Mouse (Mus musculus): ENCODE data around the gene Tmem107. TPM values are rescaled to one million over a fixed set of nuclear protein-coding genes. Genes with fewer than 3 reads are reported as not detected.

Gene Tmem107
- polyA plus RNA-seq, 1 experiment from 2014 or later: 60.8 TPM

GRCm38 (mm10) chr11:69070093-69070492, 513 bp upstream of the Tmem107 start:
- under 1% methylated on average over 13 of the region's 13 CpGs for WGBS
- Histone ChIP-seq H3K4me1 (peaks cover 53% of the 10 kb centered on the region), H3K4me3 (replicated peaks) (peak overlapping the region; percentile 60), H3K9me3 (replicated peaks) (no peaks in the 10 kb centered on the region), H3K27me3 (no peaks in the 10 kb centered on the region), H3K9ac (peak overlapping the region; percentile 67), H3K36me3 (no peaks in the 10 kb centered on the region), H3K4me2 (peak overlapping the region; percentile 82), H3K27ac (peak overlapping the region; percentile 96)
- 0 out of 2 replicates have a peak, but pooled peaks have one; percentile 7 for ATAC-seq (replicated peaks; ENCODE audit: low FRiP score)

- peak overlapping the region; percentile 82 for H3K4me2 ChIP-seq
- no peaks in the 10 kb centered on the region for H3K9me3 ChIP-seq (replicated peaks)
- peak overlapping the region; percentile 67 for H3K9ac ChIP-seq
- peaks cover 45% of the 10 kb centered on the region for H3K4me1 ChIP-seq
- H3K36me3 ChIP-seq: no peaks in the 10 kb centered on the region
- no peak for ATAC-seq (replicated peaks; ENCODE audit: low FRiP score)
- 24% methylated on average over 9 of the region's 9 CpGs for WGBS
- no peaks in the 10 kb centered on the region for H3K27me3 ChIP-seq
- peak overlapping the region; percentile 96 for H3K27ac ChIP-seq
- H3K4me3 ChIP-seq (replicated peaks): peak overlapping the region; percentile 60
Observed at GRCm38 (mm10) chr11:69071262-69071661, 656 bp downstream of the Tmem107 start.

GRCm38 (mm10) chr11:69072234-69072633, 1.6 kb downstream of the Tmem107 start:
- H3K27ac ChIP-seq: peak overlapping the region; percentile 95
- H3K4me1 ChIP-seq: peaks cover 37% of the 10 kb centered on the region
- H3K9ac ChIP-seq: peak overlapping the region; percentile 42; the same call in 1 of the 2 replicates
- no peak for ATAC-seq (replicated peaks; ENCODE audit: low FRiP score)
- no peaks in the 10 kb centered on the region for H3K36me3 ChIP-seq
- peak overlapping the region; percentile 39; the same call in 1 of the 2 replicates for H3K4me3 ChIP-seq (replicated peaks)
- WGBS: 87% methylated on average over 11 of the region's 11 CpGs
- peak overlapping the region; percentile 82 for H3K4me2 ChIP-seq
- no peaks in the 10 kb centered on the region for H3K27me3 ChIP-seq
- H3K9me3 ChIP-seq (replicated peaks): no peaks in the 10 kb centered on the region

- 10% methylated on average over 8 of the region's 9 CpGs for WGBS
Observed at GRCm38 (mm10) chr11:69072666-69073064, 2.1 kb downstream of the Tmem107 start.

GRCm38 (mm10) chr11:69073065-69073888, 2.7 kb downstream of the Tmem107 start:
- H3K27ac ChIP-seq: peak overlapping the region; percentile 95
- peak overlapping the region; percentile 42 for H3K9ac ChIP-seq
- peak; percentile 73 for ATAC-seq (replicated peaks; ENCODE audit: low FRiP score)
- no peaks in the 10 kb centered on the region for H3K27me3 ChIP-seq
- peak overlapping the region; percentile 82 for H3K4me2 ChIP-seq
- H3K4me3 ChIP-seq (replicated peaks): peak overlapping the region; percentile 39
- H3K4me1 ChIP-seq: peaks cover 33% of the 10 kb centered on the region
- H3K9me3 ChIP-seq (replicated peaks): no peaks in the 10 kb centered on the region
- under 1% methylated on average over 14 of the region's 14 CpGs for WGBS
- H3K36me3 ChIP-seq: no peaks in the 10 kb centered on the region

More at GRCm38 (mm10) chr11:69072666-69073064, 2.1 kb downstream of the Tmem107 start:
- Histone ChIP-seq H3K9me3 (replicated peaks) (no peaks in the 10 kb centered on the region), H3K4me3 (replicated peaks) (peak overlapping the region; percentile 39), H3K4me1 (peaks cover 33% of the 10 kb centered on the region), H3K27ac (peak overlapping the region; percentile 95), H3K36me3 (no peaks in the 10 kb centered on the region), H3K27me3 (no peaks in the 10 kb centered on the region), H3K9ac (peak overlapping the region; percentile 42), H3K4me2 (peak overlapping the region; percentile 82)
- no peak for ATAC-seq (replicated peaks; ENCODE audit: low FRiP score)

GRCm38 (mm10) chr11:69073951-69074775, 3.6 kb downstream of the Tmem107 start:
- Histone ChIP-seq H3K4me3 (replicated peaks) (no peak overlapping the region), H3K9ac (no peak overlapping the region), H3K4me1 (peaks cover 40% of the 10 kb centered on the region), H3K27me3 (no peaks in the 10 kb centered on the region), H3K27ac (peak overlapping the region; percentile 95), H3K36me3 (no peaks in the 10 kb centered on the region), H3K4me2 (peak overlapping the region; percentile 82), H3K9me3 (replicated peaks) (no peaks in the 10 kb centered on the region)
- no peak for ATAC-seq (replicated peaks; ENCODE audit: low FRiP score)
- 35% methylated on average over 6 of the region's 6 CpGs for WGBS

GRCm38 (mm10) chr11:69074776-69075069, 4.1 kb downstream of the Tmem107 start:
- Histone ChIP-seq H3K9me3 (replicated peaks) (no peaks in the 10 kb centered on the region), H3K27me3 (no peaks in the 10 kb centered on the region), H3K27ac (peak overlapping the region; percentile 95), H3K36me3 (no peaks in the 10 kb centered on the region), H3K4me1 (peaks cover 39% of the 10 kb centered on the region), H3K9ac (no peak overlapping the region), H3K4me2 (no peak overlapping the region), H3K4me3 (replicated peaks) (no peak overlapping the region)
- no peak for ATAC-seq (replicated peaks; ENCODE audit: low FRiP score)
- WGBS: 59% methylated on average over 2 of the region's 2 CpGs

GRCm38 (mm10) chr11:69075764-69076479, 5.3 kb downstream of the Tmem107 start:
- Histone ChIP-seq H3K27me3 (no peaks in the 10 kb centered on the region), H3K9ac (no peak overlapping the region), H3K9me3 (replicated peaks) (no peaks in the 10 kb centered on the region), H3K36me3 (no peaks in the 10 kb centered on the region), H3K4me2 (no peak overlapping the region), H3K27ac (no peak overlapping the region), H3K4me3 (replicated peaks) (no peak overlapping the region), H3K4me1 (peaks cover 32% of the 10 kb centered on the region)
- WGBS: 53% methylated on average over 9 of the region's 9 CpGs
- ATAC-seq (replicated peaks; ENCODE audit: low FRiP score): no peak

GRCm38 (mm10) chr11:69076572-69076971, 6.0 kb downstream of the Tmem107 start:
- Histone ChIP-seq H3K4me1 (peaks cover 25% of the 10 kb centered on the region), H3K4me2 (no peak overlapping the region), H3K9me3 (replicated peaks) (no peaks in the 10 kb centered on the region), H3K27me3 (no peaks in the 10 kb centered on the region), H3K27ac (no peak overlapping the region), H3K36me3 (no peaks in the 10 kb centered on the region), H3K4me3 (replicated peaks) (no peak overlapping the region), H3K9ac (no peak overlapping the region)
- no peak for ATAC-seq (replicated peaks; ENCODE audit: low FRiP score)
- WGBS: 69% methylated on average over 5 of the region's 5 CpGs

- Histone ChIP-seq H3K4me2 (no peak overlapping the region), H3K4me3 (replicated peaks) (no peak overlapping the region), H3K27me3 (no peaks in the 10 kb centered on the region), H3K27ac (no peak overlapping the region), H3K9me3 (replicated peaks) (no peaks in the 10 kb centered on the region), H3K4me1 (peaks cover 18% of the 10 kb centered on the region), H3K9ac (no peak overlapping the region), H3K36me3 (no peaks in the 10 kb centered on the region)
- WGBS: 73% methylated on average over 9 of the region's 9 CpGs
- no peak for ATAC-seq (replicated peaks; ENCODE audit: low FRiP score)
Observed at GRCm38 (mm10) chr11:69077316-69077715, 6.7 kb downstream of the Tmem107 start.

GRCm38 (mm10) chr11:69078041-69078440, 7.4 kb downstream of the Tmem107 start:
- Histone ChIP-seq H3K27ac (no peak overlapping the region), H3K36me3 (no peaks in the 10 kb centered on the region), H3K27me3 (no peaks in the 10 kb centered on the region), H3K4me1 (peaks cover 13% of the 10 kb centered on the region; the same call in 1 of the 2 replicates), H3K4me3 (replicated peaks) (no peak overlapping the region), H3K4me2 (no peak overlapping the region), H3K9ac (no peak overlapping the region), H3K9me3 (replicated peaks) (no peaks in the 10 kb centered on the region)
- no peak for ATAC-seq (replicated peaks; ENCODE audit: low FRiP score)
- WGBS: 48% methylated on average over 6 of the region's 6 CpGs
